Comparison of ENCODE assay signal across 17 mouse cellular contexts in the genomic region with DNA sequence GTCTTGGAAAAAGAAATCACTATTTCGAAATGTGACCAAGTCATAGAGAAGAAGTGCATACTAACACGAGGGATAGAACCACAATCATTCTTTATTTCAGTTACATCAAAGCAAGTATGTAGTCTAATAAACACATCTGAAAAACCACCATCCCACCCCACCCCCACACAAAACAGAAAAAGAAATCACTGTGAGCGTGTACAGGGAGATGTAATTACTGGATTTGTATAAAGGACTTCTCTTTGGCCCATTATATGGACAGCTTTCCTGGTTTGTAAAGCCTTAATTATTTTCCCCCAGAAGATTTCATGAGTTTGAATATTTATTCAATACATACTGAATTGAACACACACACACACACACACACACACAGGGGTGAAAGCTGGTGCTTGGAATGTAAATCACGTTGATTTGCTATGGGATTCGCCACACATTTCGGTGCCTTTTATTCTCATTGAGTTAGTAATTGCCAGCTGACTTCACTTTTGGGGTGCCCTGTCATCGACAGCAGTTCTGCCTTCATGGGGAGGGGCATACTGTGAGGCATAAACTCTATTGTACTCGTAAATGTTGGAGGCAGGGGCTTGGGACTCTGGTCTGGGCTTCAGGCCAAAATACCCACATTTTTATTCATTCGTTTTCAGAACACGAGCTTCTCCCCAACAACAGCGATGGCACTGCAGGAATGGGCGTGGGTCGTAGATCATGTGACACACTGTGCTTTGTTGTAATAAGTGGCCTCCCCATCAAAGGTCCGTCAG.
DNase-seq lines count a peak whose midpoint lies in the region; ATAC-seq and TF ChIP-seq lines count a peak whose summit lies in the region.
"Had no signal": no experiment of that assay in that cellular context is flagged by ENCODE, and none has a peak within 500 bp of the region (broad histone marks: within the 10 kb centered on the region; RNA-seq: fewer than 3 reads in every experiment).

No protein-coding gene starts in this region.

- no peaks in the 10 kb centered on the region for H3K27me3 ChIP-seq in hindbrain, embryonic 13.5 days
- no peaks in the 10 kb centered on the region for H3K27me3 ChIP-seq in midbrain, embryonic 16.5 days (ENCODE audit: control insufficient read depth, insufficient read depth, low read depth, low read length)
- H3K27me3 ChIP-seq: heart, embryonic 15.5 days had no signal

- TF ChIP-seq POLR2A in brain, embryonic 14.5 days (IDR thresholded peaks at IDR 0.05; ENCODE audit: borderline replicate concordance, extremely low read depth, insufficient read depth, insufficient read length, poor library complexity, severe bottlenecking), result no peak

- DNase-seq in layer of hippocampus, adult 11-12 months (ENCODE audit: low spot score), result peak; percentile 50
- DNase-seq in layer of hippocampus, adult 9-10 months (ENCODE audit: low spot score), result no peak
- peak; percentile 95 for DNase-seq in brain, embryonic 14.5 days (ENCODE audit: low read depth)
- no peak for DNase-seq in adrenal gland, adult 18-20 months (ENCODE audit: low spot score in 2 of 2)
- DNase-seq in heart, adult 8-10 months (ENCODE audit: low spot score), result no peak
- DNase-seq: B cell, adult 2 months; cerebellum, postnatal 36 days; gastrocnemius, postnatal 14 days; kidney, postnatal 14 days; liver, postnatal 0 days; thymus, adult 2 months had no signal

- H3K4me3 ChIP-seq in hindbrain, embryonic 13.5 days, result no peak overlapping the region
- no peak overlapping the region for H3K4me3 ChIP-seq in midbrain, embryonic 16.5 days (ENCODE audit: low read depth, low read length)
- H3K4me3 ChIP-seq: heart, embryonic 15.5 days had no signal

- H3K36me3 ChIP-seq in hindbrain, embryonic 13.5 days, result peaks cover 15% of the 10 kb centered on the region
- H3K36me3 ChIP-seq in midbrain, embryonic 16.5 days (ENCODE audit: control insufficient read depth, insufficient read depth, low read length), result no peaks in the 10 kb centered on the region; the same call in none of the 2 replicates
- H3K36me3 ChIP-seq: G1E; heart, embryonic 15.5 days had no signal

- no peaks in the 10 kb centered on the region for H3K9me3 ChIP-seq in hindbrain, embryonic 13.5 days
- H3K9me3 ChIP-seq in midbrain, embryonic 16.5 days (replicated peaks; ENCODE audit: control insufficient read depth, low read length, poor library complexity, severe bottlenecking), result no peaks in the 10 kb centered on the region
- H3K9me3 ChIP-seq: heart, embryonic 15.5 days had no signal

- H3K4me1 ChIP-seq in hindbrain, embryonic 13.5 days (replicated peaks), result peaks cover 56% of the 10 kb centered on the region
- peaks cover 20% of the 10 kb centered on the region for H3K4me1 ChIP-seq in midbrain, embryonic 16.5 days (ENCODE audit: control insufficient read depth, insufficient read depth, low read length)
- H3K4me1 ChIP-seq: heart, embryonic 15.5 days had no signal

- H3K27ac ChIP-seq in hindbrain, embryonic 13.5 days, result peak overlapping the region; percentile 73
- 0 out of 2 replicates have a peak overlapping the region, but pooled peaks have one; percentile 31 for H3K27ac ChIP-seq in midbrain, embryonic 16.5 days (ENCODE audit: low read length)
- H3K27ac ChIP-seq: heart, embryonic 15.5 days had no signal

- 48% methylated on average over 14 of the region's 14 CpGs for WGBS in hindbrain, embryonic 13.5 days
- WGBS in midbrain, embryonic 16.5 days, result 39% methylated on average over 14 of the region's 14 CpGs

- H3K9ac ChIP-seq in hindbrain, embryonic 13.5 days, result no peak overlapping the region
- no peak overlapping the region for H3K9ac ChIP-seq in midbrain, embryonic 16.5 days (ENCODE audit: low read depth, low read length)
- H3K9ac ChIP-seq: heart, embryonic 15.5 days; liver, postnatal 0 days had no signal

- no peak for TF ChIP-seq CTCF in brain, embryonic 14.5 days (IDR thresholded peaks at IDR 0.05; ENCODE audit: borderline replicate concordance, extremely low read depth, insufficient read depth, insufficient read length)

- ATAC-seq in hindbrain, embryonic 13.5 days (ENCODE audit: low FRiP score), result peak; percentile 69
- peak; percentile 67; the same call in 1 of the 2 replicates for ATAC-seq in midbrain, embryonic 16.5 days
- no peak for ATAC-seq in inflammation-experienced regulatory T-cells, adult 6 months
- ATAC-seq: intestine, embryonic 16.5 days; liver, postnatal 0 days had no signal

- H3K4me2 ChIP-seq in hindbrain, embryonic 13.5 days, result no peak overlapping the region
- no peak overlapping the region for H3K4me2 ChIP-seq in midbrain, embryonic 16.5 days (ENCODE audit: low read length)
- H3K4me2 ChIP-seq: heart, embryonic 15.5 days had no signal

Comparison
In these comparisons a context has a peak if more than half of its experiments do, and no peak if none do; other contexts are left out.
1. DNase-seq: peak in layer of hippocampus, adult 11-12 months (single experiment) and brain, embryonic 14.5 days (single experiment); none in layer of hippocampus, adult 9-10 months (single experiment), adrenal gland, adult 18-20 months (0 of 2) and heart, adult 8-10 months (single experiment).